ENCODE assay signal across 8 mouse cellular contexts in genomic region chr5:147319653-147320052, GRCm38 (mm10). TPM values are rescaled to one million over a fixed set of nuclear protein-coding genes. Genes with fewer than 3 reads are reported as not detected.
DNase-seq lines count a peak whose midpoint lies in the region; ATAC-seq lines count a peak whose summit lies in the region.

No protein-coding gene starts in this region.

- no peaks in the 10 kb centered on the region for H3K36me3 ChIP-seq in heart, embryonic 12.5 days

- peaks cover 81% of the 10 kb centered on the region for H3K27me3 ChIP-seq in heart, embryonic 12.5 days (replicated peaks)

- no peaks in the 10 kb centered on the region for H3K9me3 ChIP-seq in heart, embryonic 12.5 days (replicated peaks)

- no peak for ATAC-seq in heart, embryonic 12.5 days (ENCODE audit: insufficient number of reproducible peaks, low FRiP score)
- peak; percentile 73 for ATAC-seq in granulocyte monocyte progenitor cell, adult 5-6 weeks (replicated peaks; ENCODE audit: poor library complexity, severe bottlenecking)
- ATAC-seq in megakaryocyte-erythroid progenitor cell, adult 5-6 weeks (replicated peaks; ENCODE audit: low FRiP score, low TSS enrichment, poor library complexity, severe bottlenecking): peak; percentile 70

- H3K4me3 ChIP-seq in heart, embryonic 12.5 days: no peak overlapping the region

- DNase-seq in heart, adult 8-10 months (ENCODE audit: low spot score): peak; percentile 44
- DNase-seq in A20 (ENCODE audit: low read depth, low spot score) (peak; percentile 74), ZHBTc4 (ENCODE audit: low read depth, low spot score) (peak; percentile 80)
- no peak for DNase-seq in layer of hippocampus, adult 9-10 months (ENCODE audit: low spot score)
- DNase-seq in right cerebral cortex, postnatal 4 days: no peak

- no peak overlapping the region for H3K4me2 ChIP-seq in heart, embryonic 12.5 days

- no peak overlapping the region for H3K27ac ChIP-seq in heart, embryonic 12.5 days (ENCODE audit: poor library complexity, severe bottlenecking)

- no peak overlapping the region for H3K9ac ChIP-seq in heart, embryonic 12.5 days

- peaks cover 13% of the 10 kb centered on the region for H3K4me1 ChIP-seq in heart, embryonic 12.5 days (replicated peaks)

RNA-seq across cellular contexts. Expression of gene Urad, which starts 2.6 kb away (rescaled TPM):
- total RNA-seq in heart, adult 8-10 months (2022): not detected
- polyA plus RNA-seq in heart, embryonic 12.5 days (2016; fragmentation: Nextera tagmentation; extraction: Ambion mirVana): not detected in 2 replicates
- total RNA-seq in granulocyte monocyte progenitor cell, adult 5-6 weeks (2014; fragmentation: Nextera tagmentation): not detected in 2 replicates
- total RNA-seq in granulocyte monocyte progenitor cell, adult 5-6 weeks (2017): not detected in 2 replicates
- total RNA-seq in megakaryocyte-erythroid progenitor cell, adult 5-6 weeks (2014; fragmentation: Nextera tagmentation): not detected in 2 replicates
- total RNA-seq in megakaryocyte-erythroid progenitor cell, adult 5-6 weeks (2017): not detected in 2 replicates

RNA-seq across cellular contexts. Expression of gene Cdx2, which starts 12.6 kb away (rescaled TPM):
- total RNA-seq in heart, adult 8-10 months (2022): not detected
- polyA plus RNA-seq in heart, embryonic 12.5 days (2016; fragmentation: Nextera tagmentation; extraction: Ambion mirVana): not detected in 2 replicates
- total RNA-seq in granulocyte monocyte progenitor cell, adult 5-6 weeks (2014; fragmentation: Nextera tagmentation): not detected in 2 replicates
- total RNA-seq in granulocyte monocyte progenitor cell, adult 5-6 weeks (2017): not detected in 2 replicates
- total RNA-seq in megakaryocyte-erythroid progenitor cell, adult 5-6 weeks (2014; fragmentation: Nextera tagmentation): not detected in 2 replicates
- total RNA-seq in megakaryocyte-erythroid progenitor cell, adult 5-6 weeks (2017): not detected in 2 replicates

RNA-seq across cellular contexts. Expression of gene Pdx1, which starts 49.9 kb away (rescaled TPM):
- total RNA-seq in heart, adult 8-10 months (2022): not detected
- polyA plus RNA-seq in heart, embryonic 12.5 days (2016; fragmentation: Nextera tagmentation; extraction: Ambion mirVana): not detected in 2 replicates
- total RNA-seq in granulocyte monocyte progenitor cell, adult 5-6 weeks (2014; fragmentation: Nextera tagmentation): not detected in 2 replicates
- total RNA-seq in granulocyte monocyte progenitor cell, adult 5-6 weeks (2017): not detected in 2 replicates
- total RNA-seq in megakaryocyte-erythroid progenitor cell, adult 5-6 weeks (2014; fragmentation: Nextera tagmentation): not detected in 2 replicates
- total RNA-seq in megakaryocyte-erythroid progenitor cell, adult 5-6 weeks (2017): not detected in 2 replicates

Comparison
In these comparisons a context has a peak if more than half of its experiments do, and no peak if none do; other contexts are left out.
1. DNase-seq: peak in heart, adult 8-10 months (single experiment), A20 (single experiment) and ZHBTc4 (single experiment); none in layer of hippocampus, adult 9-10 months (single experiment) and right cerebral cortex, postnatal 4 days (single experiment).